Mouse (Mus musculus) kidney, embryonic 14.5 days (tissue): ENCODE measurements around the gene Kcng4. TPM values are rescaled to one million over a fixed set of nuclear protein-coding genes. Genes with fewer than 3 reads are reported as not detected.
A peak's percentile ranks its signal among the peaks of the same experiment; 100 is the strongest.

Source experiments
- ATAC-seq: fragments of 200-750 bp; cut with Nextera tagmentation; 2 replicates; pipeline ENCODE4 v1.8.0; 2017; ENCODE audit warnings: moderate number of reproducible peaks, mild to moderate bottlenecking, moderate TSS enrichment, moderate library complexity; ENCODE audit not compliant: low FRiP score, low TSS enrichment
- H3K27ac ChIP-seq: fragments of 300-500 bp; sonication (generic); 2 replicates; pipeline ENCODE4 v1.5.1; 2014; ENCODE audit warnings: low read depth, mild to moderate bottlenecking, low read length, moderate library complexity, mixed read lengths
- H3K27me3 ChIP-seq: fragments of 300-500 bp; sonication (generic); 2 replicates; pipeline ENCODE4 v1.6.1; 2014; ENCODE audit warnings: mild to moderate bottlenecking, low read length; ENCODE audit not compliant: control insufficient read depth, insufficient read depth
- H3K36me3 ChIP-seq: fragments of 300-500 bp; sonication (generic); 2 replicates; pipeline ENCODE4 v1.6.1; 2014; ENCODE audit warnings: low read length, mixed read lengths; ENCODE audit not compliant: control insufficient read depth, insufficient read depth
- H3K4me1 ChIP-seq: fragments of 300-500 bp; sonication (generic); 2 replicates; pipeline ENCODE4 v1.6.1; 2014; ENCODE audit warnings: low read length, mixed read lengths; ENCODE audit not compliant: control insufficient read depth, insufficient read depth
- H3K4me2 ChIP-seq: fragments of 300-500 bp; sonication (generic); replicated peaks from 2 replicates; pipeline ENCODE4 v1.6.1; 2014; ENCODE audit warnings: low read depth, mild to moderate bottlenecking, low read length
- H3K4me3 ChIP-seq: fragments of 300-500 bp; sonication (generic); 2 replicates; pipeline ENCODE4 v1.5.1; 2014; ENCODE audit warnings: mild to moderate bottlenecking, low read length
- H3K9ac ChIP-seq: fragments of 300-500 bp; sonication (generic); 2 replicates; pipeline ENCODE4 v1.6.1; 2014; ENCODE audit warnings: low read depth, mild to moderate bottlenecking, low read length, moderate library complexity
- H3K9me3 ChIP-seq: fragments of 300-500 bp; sonication (generic); 2 replicates; pipeline ENCODE4 v1.6.1; 2016; ENCODE audit warnings: low read length; ENCODE audit not compliant: control insufficient read depth
- WGBS: fragments of 180-500 bp; shearing (Covaris S2); extraction: QIAGEN DNeasy Blood & Tissue Kit; methylation state at CpG from one replicate; pipeline ENCODE4 v1.1.7; 2014; 5-methylcytosine and 5-hydroxymethylcytosine counted together
- polyA plus RNA-seq: library from polyadenylated mRNA; unstranded; fragments of >200 nt; fragmentation: Nextera tagmentation; extraction: Ambion mirVana; gene quantifications from 2 replicates; pipeline ENCODE4 v1.2.1, GENCODE M21; 2014

The Kcng4 gene
- polyA plus RNA-seq, 1 experiment from 2014 or later = 0.22 TPM

- Histone ChIP-seq H3K36me3 (no peaks in the 10 kb centered on the region), H3K4me1 (no peaks in the 10 kb centered on the region), H3K4me3 (no peak overlapping the region), H3K4me2 (no peak overlapping the region), H3K9ac (no peak overlapping the region), H3K27me3 (no peaks in the 10 kb centered on the region), H3K27ac (no peak overlapping the region), H3K9me3 (no peaks in the 10 kb centered on the region)
- ATAC-seq = no peak
- WGBS = 77% methylated on average over 13 of the region's 14 CpGs
Measured at GRCm38 (mm10) chr8:119615096-119615495, 20.4 kb downstream of the Kcng4 start.

- Histone ChIP-seq H3K9ac (no peak within 1 kb of the TSS), H3K4me2 (no peak within 1 kb of the TSS), H3K4me1 (no peaks in the 10 kb centered on the region), H3K36me3 (no peaks in the 10 kb centered on the region), H3K4me3 (no peak within 1 kb of the TSS), H3K27ac (no peak within 1 kb of the TSS), H3K9me3 (no peaks in the 10 kb centered on the region), H3K27me3 (no peaks in the 10 kb centered on the region)
- ATAC-seq = no peak
- 83% methylated on average over 26 of the region's 26 CpGs for WGBS
Measured at GRCm38 (mm10) chr8:119612471-119612870, 23.0 kb downstream of the Kcng4 start, which contains the start of gene Adad2. TSS of gene Adad2 (plus strand) at chr8:119612747.

- Histone ChIP-seq H3K9me3 (no peaks in the 10 kb centered on the region), H3K4me3 (no peak overlapping the region), H3K27me3 (no peaks in the 10 kb centered on the region), H3K9ac (no peak overlapping the region), H3K27ac (no peak overlapping the region), H3K4me1 (peaks cover 8% of the 10 kb centered on the region; the same call in 1 of the 2 replicates), H3K4me2 (no peak overlapping the region), H3K36me3 (peaks cover 14% of the 10 kb centered on the region)
- no peak for ATAC-seq
- 81% methylated on average over 2 of the region's 2 CpGs for WGBS
Measured at GRCm38 (mm10) chr8:119606224-119606623, 29.3 kb downstream of the Kcng4 start.

- H3K27me3 ChIP-seq = no peaks in the 10 kb centered on the region
- peak; percentile 80 for ATAC-seq
- no peak within 1 kb of the TSS for H3K27ac ChIP-seq
- WGBS = 1% methylated on average over 23 of the region's 23 CpGs
- H3K9me3 ChIP-seq = no peaks in the 10 kb centered on the region
- H3K36me3 ChIP-seq = peaks cover 26% of the 10 kb centered on the region
- peak within 1 kb of the TSS; percentile 73 for H3K4me3 ChIP-seq
- H3K4me1 ChIP-seq = peaks cover 8% of the 10 kb centered on the region; the same call in 1 of the 2 replicates
- H3K4me2 ChIP-seq = peak within 1 kb of the TSS; percentile 82
- peak within 1 kb of the TSS; percentile 75 for H3K9ac ChIP-seq
Measured at GRCm38 (mm10) chr8:119604996-119605395, 30.5 kb downstream of the Kcng4 start, which contains the start of gene Taf1c. TSS of gene Taf1c (minus strand) at chr8:119605222.

GRCm38 (mm10) chr8:119604398-119604803 lies 31.1 kb downstream of the Kcng4 start:
- peak overlapping the region; percentile 75 for H3K9ac ChIP-seq
- H3K27me3 ChIP-seq = no peaks in the 10 kb centered on the region
- no peak overlapping the region for H3K27ac ChIP-seq
- no peak for ATAC-seq
- H3K9me3 ChIP-seq = no peaks in the 10 kb centered on the region
- WGBS = 41% methylated on average over 12 of the region's 12 CpGs
- H3K4me3 ChIP-seq = peak overlapping the region; percentile 73
- H3K4me2 ChIP-seq = peak overlapping the region; percentile 82
- peaks cover 8% of the 10 kb centered on the region; the same call in 1 of the 2 replicates for H3K4me1 ChIP-seq
- peaks cover 30% of the 10 kb centered on the region for H3K36me3 ChIP-seq

GRCm38 (mm10) chr8:119603771-119604170 lies 31.7 kb downstream of the Kcng4 start:
- Histone ChIP-seq H3K27me3 (no peaks in the 10 kb centered on the region), H3K27ac (no peak overlapping the region), H3K9me3 (no peaks in the 10 kb centered on the region), H3K36me3 (peaks cover 36% of the 10 kb centered on the region), H3K4me1 (peaks cover 8% of the 10 kb centered on the region; the same call in 1 of the 2 replicates), H3K4me2 (peak overlapping the region; percentile 82; the same call in 1 of the 2 replicates), H3K9ac (peak overlapping the region; percentile 75; the same call in 1 of the 2 replicates), H3K4me3 (peak overlapping the region; percentile 73; the same call in 1 of the 2 replicates)
- ATAC-seq = no peak
- WGBS = 94% methylated on average over 4 of the region's 4 CpGs

GRCm38 (mm10) chr8:119591456-119591855 lies 44.0 kb downstream of the Kcng4 start:
- no peaks in the 10 kb centered on the region for H3K36me3 ChIP-seq
- no peaks in the 10 kb centered on the region for H3K27me3 ChIP-seq

GRCm38 (mm10) chr8:119590348-119590747 lies 45.1 kb downstream of the Kcng4 start:
- ATAC-seq = no peak
- WGBS = 77% methylated on average over 14 of the region's 14 CpGs
- Histone ChIP-seq H3K27ac (no peak overlapping the region), H3K9me3 (no peaks in the 10 kb centered on the region), H3K4me2 (no peak overlapping the region), H3K4me1 (no peaks in the 10 kb centered on the region), H3K4me3 (no peak overlapping the region), H3K27me3 (no peaks in the 10 kb centered on the region), H3K36me3 (no peaks in the 10 kb centered on the region), H3K9ac (no peak overlapping the region)

More at GRCm38 (mm10) chr8:119591456-119591855, 44.0 kb downstream of the Kcng4 start:
- Histone ChIP-seq H3K4me2 (no peak overlapping the region), H3K27ac (no peak overlapping the region), H3K9ac (no peak overlapping the region), H3K4me1 (no peaks in the 10 kb centered on the region), H3K9me3 (no peaks in the 10 kb centered on the region), H3K4me3 (no peak overlapping the region)
- WGBS = 91% methylated on average over 7 of the region's 7 CpGs
- ATAC-seq = no peak

- H3K9ac ChIP-seq = no peak overlapping the region
- 24% methylated on average over 10 of the region's 10 CpGs for WGBS
- H3K4me1 ChIP-seq = no peaks in the 10 kb centered on the region
- H3K4me3 ChIP-seq = no peak overlapping the region
- H3K36me3 ChIP-seq = no peaks in the 10 kb centered on the region
- no peaks in the 10 kb centered on the region for H3K9me3 ChIP-seq
- no peaks in the 10 kb centered on the region for H3K27me3 ChIP-seq
- no peak overlapping the region for H3K27ac ChIP-seq
- H3K4me2 ChIP-seq = no peak overlapping the region
- no peak for ATAC-seq
Measured at GRCm38 (mm10) chr8:119588844-119589243, 46.6 kb downstream of the Kcng4 start.
